Mouse (Mus musculus) inflammation-experienced regulatory T-cells (primary cell): ENCODE results near the gene Rps3a1. TPM values are rescaled to one million over a fixed set of nuclear protein-coding genes. Genes with fewer than 3 reads are reported as not detected.

ENCODE experiments used
- polyA plus RNA-seq, 2 experiments: library from polyadenylated mRNA; unstranded; fragments of 100-300 nt; shearing (Covaris generic); gene quantifications; one replicate each; pipeline ENCODE4 v1.2.1; 2017

Rps3a1 gene
- polyA plus RNA-seq: 1,000 to 10,000 TPM in 1 of 2 experiments, 100 to 1,000 TPM in 1; 908 to 1,661 TPM

GRCm38 (mm10) chr3:86142263-86142933 lies at the start of gene Rps3a1:
Rps3a1 (minus strand) TSS chr3:86142702.

Other genes with a start within 250 kb of the Rps3a1 start
- 1 to 10 TPM; 2.8 TPM for gene Sh3d19, start 171.6 kb downstream of the Rps3a1 start, polyA plus RNA-seq
- gene Prss48, start 140.2 kb downstream of the Rps3a1 start, polyA plus RNA-seq: not detected
- 10 to 100 TPM; 10.5 to 25.3 TPM for gene Lrba, start 82.0 kb upstream of the Rps3a1 start, polyA plus RNA-seq